Mouse (Mus musculus): Measurements from ENCODE around the gene Esp1. TPM values are rescaled to one million over a fixed set of nuclear protein-coding genes. Genes with fewer than 3 reads are reported as not detected.

Gene Esp1
- not detected in 2 replicates for polyA plus RNA-seq (2012; rRNA removed)

DNA sequence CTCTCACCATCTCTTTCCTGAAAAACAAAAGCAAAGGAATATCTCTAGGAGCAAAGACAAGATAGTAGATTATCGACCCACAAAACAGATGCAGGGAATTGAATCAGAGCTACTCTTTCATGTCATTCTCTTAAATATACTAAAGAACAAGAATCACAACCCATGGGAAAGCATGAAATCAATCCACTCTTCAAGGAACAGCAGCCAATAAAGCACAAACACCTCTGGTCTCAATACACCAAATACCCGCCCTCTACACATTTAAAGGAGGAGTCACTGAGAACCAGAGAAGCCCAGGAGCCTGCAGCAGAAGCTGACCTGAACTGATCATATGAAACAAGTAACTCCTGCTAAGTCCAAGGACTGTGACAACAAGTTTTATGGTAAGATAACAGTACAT is at the start of gene Esp1:
Gene Esp1, plus strand, starts transcription at position 301 of the 400 bp plus-strand sequence.

Other genes starting within 250 kb of the Esp1 start
- gene Esp8, start 207.1 kb upstream of the Esp1 start, polyA plus RNA-seq (2012; rRNA removed): not detected in 2 replicates
- not detected in 2 replicates for gene Esp6, start 165.6 kb upstream of the Esp1 start, polyA plus RNA-seq (2012; rRNA removed)
- gene Esp4, start 128.5 kb upstream of the Esp1 start, polyA plus RNA-seq (2012; rRNA removed): not detected in 2 replicates
- not detected in 2 replicates for gene Esp3, start 95.0 kb upstream of the Esp1 start, polyA plus RNA-seq (2012; rRNA removed)
- gene Crisp2, start 79.9 kb downstream of the Esp1 start, polyA plus RNA-seq (2012; rRNA removed): not detected in 2 replicates
- gene Rhag, start 84.0 kb downstream of the Esp1 start, polyA plus RNA-seq (2012; rRNA removed): not detected in 2 replicates
- gene 9130008F23Rik, start 153.4 kb downstream of the Esp1 start, polyA plus RNA-seq (2012; rRNA removed): 11.5 and 14.1 TPM in 2 replicates
- gene Glyatl3, start 187.2 kb downstream of the Esp1 start, polyA plus RNA-seq (2012; rRNA removed): not detected in 2 replicates
- 6.5 and 8.6 TPM in 2 replicates for gene Mut, start 207.6 kb downstream of the Esp1 start, polyA plus RNA-seq (2012; rRNA removed)
- 0.70 and 0.79 TPM in 2 replicates for gene Cenpq, start 207.9 kb downstream of the Esp1 start, polyA plus RNA-seq (2012; rRNA removed)